Mouse (Mus musculus) CH12.LX (cell line): ENCODE results near the gene Prkcb. TPM values are rescaled to one million over a fixed set of nuclear protein-coding genes. Genes with fewer than 3 reads are reported as not detected.

Source experiments
- DNase-seq: peaks from one replicate; pipeline ENCODE4 v3.0.0-alpha.2; 2013; ENCODE audit errors: extremely low read depth
- H3K27ac ChIP-seq: 2 replicates; pipeline ENCODE4 v1.5.1; 2012; ENCODE audit warnings: low read depth, mild to moderate bottlenecking, control low read depth, moderate library complexity; ENCODE audit not compliant: insufficient read depth
- H3K27me3 ChIP-seq: replicated peaks from 2 replicates; pipeline ENCODE3; 2012; ENCODE audit warnings: inconsistent platforms
- H3K36me3 ChIP-seq, 2 experiments: replicated peaks in 1 of 2; 2 replicates each; pipeline versions ENCODE3 to v1.6.1; 2012; ENCODE audit warnings: inconsistent platforms in 1 of 2, low read length in 1 of 2, mild to moderate bottlenecking in 1 of 2, mixed read lengths in 1 of 2, moderate library complexity in 1 of 2; ENCODE audit not compliant: control insufficient read depth in 1 of 2, insufficient read depth in 1 of 2
- H3K4me1 ChIP-seq, 2 experiments: 2 replicates each; pipeline ENCODE4 v1.6.1; 2012; ENCODE audit warnings: inconsistent platforms in 1 of 2, moderate library complexity in 1 of 2; ENCODE audit not compliant: insufficient read depth in 2 of 2, control insufficient read depth in 1 of 2
- H3K4me2 ChIP-seq: 2 replicates; pipeline ENCODE4 v1.6.1; 2012; ENCODE audit warnings: low read depth, mild to moderate bottlenecking, control low read depth; ENCODE audit not compliant: poor library complexity, insufficient read depth, severe bottlenecking
- H3K4me3 ChIP-seq, 3 experiments: fragments of 150-350 bp in 1 of 3; sonication (generic) in 1 of 3; replicated peaks in 1 of 3; 2 replicates each; pipeline versions ENCODE3 to v1.5.1; 2011 to 2012; ENCODE audit warnings: low read depth in 2 of 3, low read length in 2 of 3, mild to moderate bottlenecking in 2 of 3, moderate library complexity in 2 of 3, control low read depth in 1 of 3, improper control_type of control experiment in 1 of 3, inconsistent platforms in 1 of 3, mixed read lengths in 1 of 3; ENCODE audit not compliant: poor library complexity in 1 of 3
- H3K79me2 ChIP-seq: replicated peaks from 2 replicates; pipeline ENCODE4 v1.6.1; 2012; ENCODE audit warnings: mild to moderate bottlenecking, moderate library complexity; ENCODE audit not compliant: control insufficient read depth, poor library complexity, insufficient read depth, severe bottlenecking; ENCODE audit errors: extremely low read depth
- H3K9ac ChIP-seq: 2 replicates; pipeline ENCODE4 v1.6.1; 2012; ENCODE audit warnings: low read depth, mild to moderate bottlenecking, control low read depth, moderate library complexity; ENCODE audit not compliant: insufficient read depth
- H3K9me3 ChIP-seq: replicated peaks from 2 replicates; pipeline ENCODE3; 2012; ENCODE audit warnings: low read length, inconsistent platforms, mixed read lengths
- CHD1 ChIP-seq: IDR thresholded peaks from 2 replicates; pipeline ENCODE4 v1.6.1; 2012; ENCODE audit warnings: low read depth, low read length, improper control_type of control experiment, inconsistent platforms
- CHD2 ChIP-seq: IDR thresholded peaks from 2 replicates; pipeline ENCODE4 v1.6.1; 2011; ENCODE audit warnings: low read length, improper control_type of control experiment
- CTCF ChIP-seq, 2 experiments: IDR thresholded peaks in 1 of 2; conservative IDR thresholded peaks in 1 of 2; 2 replicates each; pipeline ENCODE4 v1.5.1; 2011 to 2012; ENCODE audit warnings: low read depth in 2 of 2, low read length in 2 of 2, improper control_type of control experiment in 1 of 2, inconsistent platforms in 1 of 2, mild to moderate bottlenecking in 1 of 2, moderate library complexity in 1 of 2
- E2F4 ChIP-seq: IDR thresholded peaks from 2 replicates; pipeline ENCODE4 v1.6.1; 2011; ENCODE audit warnings: low read depth, low read length, improper control_type of control experiment; ENCODE audit not compliant: insufficient replicate concordance
- ETS1 ChIP-seq: conservative IDR thresholded peaks from 2 replicates; pipeline ENCODE4 v1.6.1; 2012; ENCODE audit warnings: low read depth, mild to moderate bottlenecking, inconsistent platforms, low read length, improper control_type of control experiment, moderate library complexity
- GABPA ChIP-seq: IDR thresholded peaks from 2 replicates; pipeline ENCODE4 v1.6.1; 2012; ENCODE audit warnings: low read depth, low read length, improper control_type of control experiment, inconsistent platforms; ENCODE audit not compliant: insufficient replicate concordance
- HCFC1 ChIP-seq: IDR thresholded peaks from 2 replicates; pipeline ENCODE4 v1.6.1; 2012; ENCODE audit warnings: low read depth, mild to moderate bottlenecking, inconsistent platforms, low read length, improper control_type of control experiment
- IRF4 ChIP-seq: IDR thresholded peaks from 2 replicates; pipeline ENCODE4 v1.6.1; 2014; ENCODE audit warnings: low read depth, mild to moderate bottlenecking, inconsistent platforms, low read length, improper control_type of control experiment
- JUND ChIP-seq: conservative IDR thresholded peaks from 2 replicates; pipeline ENCODE4 v1.6.1; 2011; ENCODE audit warnings: low read depth, low read length, improper control_type of control experiment
- KAT2A ChIP-seq: IDR thresholded peaks from 2 replicates; pipeline ENCODE4 v1.6.1; 2012; ENCODE audit warnings: low read length, improper control_type of control experiment, inconsistent platforms; ENCODE audit not compliant: insufficient replicate concordance
- MAZ ChIP-seq: IDR thresholded peaks from 2 replicates; pipeline ENCODE4 v1.6.1; 2012; ENCODE audit warnings: low read depth, mild to moderate bottlenecking, inconsistent platforms, low read length, improper control_type of control experiment, moderate library complexity
- MEF2A ChIP-seq: IDR thresholded peaks from 2 replicates; pipeline ENCODE4 v1.6.1; 2014; ENCODE audit warnings: low read depth, mild to moderate bottlenecking, inconsistent platforms, low read length, improper control_type of control experiment, borderline replicate concordance
- MXI1 ChIP-seq: IDR thresholded peaks from 2 replicates; pipeline ENCODE4 v1.6.1; 2011; ENCODE audit warnings: mild to moderate bottlenecking, low read depth, low read length, improper control_type of control experiment
- MYC ChIP-seq: IDR thresholded peaks from 2 replicates; pipeline ENCODE4 v1.6.1; 2011; ENCODE audit warnings: low read depth, mild to moderate bottlenecking, improper control_type of control experiment, low read length
- NELFE ChIP-seq: IDR thresholded peaks from 2 replicates; pipeline ENCODE4 v1.6.1; 2011; ENCODE audit warnings: low read depth, low read length, improper control_type of control experiment
- NRF1 ChIP-seq: IDR thresholded peaks from 2 replicates; pipeline ENCODE4 v1.6.1; 2014; ENCODE audit warnings: low read depth, mild to moderate bottlenecking, inconsistent platforms, low read length, improper control_type of control experiment, moderate library complexity
- POLR2A ChIP-seq: IDR thresholded peaks from 2 replicates; pipeline ENCODE4 v1.6.1; 2011; ENCODE audit warnings: low read depth, mild to moderate bottlenecking, improper control_type of control experiment, low read length
- RAD21 ChIP-seq: IDR thresholded peaks from 2 replicates; pipeline ENCODE4 v1.6.1; 2011; ENCODE audit warnings: low read depth, mild to moderate bottlenecking, low read length, improper control_type of control experiment, moderate library complexity
- RCOR1 ChIP-seq: conservative IDR thresholded peaks from 2 replicates; pipeline ENCODE4 v1.6.1; 2012; ENCODE audit warnings: low read depth, mild to moderate bottlenecking, inconsistent platforms, low read length, improper control_type of control experiment
- SIN3A ChIP-seq: IDR thresholded peaks from 2 replicates; pipeline ENCODE4 v1.6.1; 2012; ENCODE audit warnings: low read length, improper control_type of control experiment, inconsistent platforms
- TCF12 ChIP-seq: IDR thresholded peaks from 2 replicates; pipeline ENCODE4 v1.6.1; 2014; ENCODE audit warnings: low read depth, mild to moderate bottlenecking, inconsistent platforms, low read length, improper control_type of control experiment
- UBTF ChIP-seq: IDR thresholded peaks from 2 replicates; pipeline ENCODE4 v1.6.1; 2012; ENCODE audit warnings: low read depth, mild to moderate bottlenecking, inconsistent platforms, low read length, improper control_type of control experiment, moderate library complexity
- USF1 ChIP-seq: IDR thresholded peaks from 2 replicates; pipeline ENCODE4 v1.6.1; 2014; ENCODE audit warnings: low read depth, mild to moderate bottlenecking, inconsistent platforms, low read length, improper control_type of control experiment
- ZC3H11A ChIP-seq: IDR thresholded peaks from 2 replicates; pipeline ENCODE4 v1.6.1; 2012; ENCODE audit warnings: low read depth, mild to moderate bottlenecking, inconsistent platforms, low read length, improper control_type of control experiment
- ZMIZ1 ChIP-seq: IDR thresholded peaks from 2 replicates; pipeline ENCODE4 v1.6.1; 2012; ENCODE audit warnings: low read depth, mild to moderate bottlenecking, inconsistent platforms, low read length, improper control_type of control experiment
- dilution Hi-C: fragments of 300-500 bp; cut with MboI; formaldehyde crosslinking; loops from 2 replicates; pipeline ENCODE4 v1.14.3; 2020; ENCODE audit warnings: low sequenced_read_pairs; ENCODE audit not compliant: extremely low pct_unique_long_range_greater_than_20kb, extremely low pct_ligation_motif_present
- in situ Hi-C: fragments of 300-500 bp; cut with MboI; formaldehyde crosslinking; loops from 3 replicates; pipeline ENCODE4 v1.14.3; 2019; ENCODE audit warnings: low sequenced_read_pairs, low pct_ligation_motif_present, low pct_unique_long_range_greater_than_20kb, mixed read lengths
- polyA plus RNA-seq: library from polyadenylated mRNA; unstranded; fragments of >175 nt; gene quantifications from 2 replicates; pipeline ENCODE4 v1.2.1, GENCODE M21; 2012; ENCODE audit warnings: low read depth; ENCODE audit not compliant: insufficient read length
- total RNA-seq, 2 experiments: library from RNA; depleted of rRNA; stranded (reverse); fragments of 300-350 nt in 1 of 2; fragments of >200 nt in 1 of 2; gene quantifications; 2 replicates each; pipeline ENCODE4 v1.2.3; 2012 to 2014

The Prkcb gene
- total and polyA plus RNA-seq, 3 experiments, result 323 to 463 (median 337) TPM

DNA sequence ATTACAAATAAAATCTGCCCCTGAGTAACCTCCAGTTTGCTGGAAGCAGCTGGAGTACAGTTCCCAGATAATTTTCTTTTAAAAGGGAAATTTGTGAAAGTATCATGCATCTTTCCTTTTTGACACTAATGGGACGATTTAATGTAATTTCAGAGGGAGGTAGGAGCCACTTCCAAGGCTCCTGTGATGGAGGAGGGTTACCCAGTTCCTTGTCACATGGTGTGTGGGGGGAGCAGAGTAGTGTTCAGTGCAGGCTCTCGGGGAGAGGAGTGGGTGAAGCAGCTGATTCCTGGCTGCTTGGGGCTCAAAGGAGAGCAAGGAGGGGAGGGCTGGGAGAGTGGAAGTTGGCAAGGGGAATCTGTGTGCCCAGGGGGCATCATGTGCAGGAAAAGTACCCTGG, 68.4 kb downstream of the Prkcb start:
- Histone ChIP-seq H3K36me3 (peaks cover 33 to 70% of the 10 kb centered on the region in 2 experiments), H3K27me3 (no peaks in the 10 kb centered on the region), H3K4me2 (no peak overlapping the region), H3K9ac (no peak overlapping the region), H3K27ac (no peak overlapping the region), H3K9me3 (peaks cover 11% of the 10 kb centered on the region), H3K4me1 (peaks cover 18 to 72% of the 10 kb centered on the region in 2 experiments), H3K79me2 (peaks cover 81% of the 10 kb centered on the region), H3K4me3 (no peak overlapping the region)
- in situ Hi-C loops (no loop called here), dilution Hi-C loops (no loop called here)
- DNase-seq, result no peak
- TF ChIP-seq MEF2A (no peak), CHD1 (no peak), NELFE (no peak), CTCF (conservative IDR thresholded peaks at IDR 0.05 in 1 of 2, IDR thresholded peaks at IDR 0.05 in 1 of 2; ENCODE audit: low read depth in 2 of 2, low read length in 2 of 2) (no peak), UBTF (no peak), RCOR1 (no peak), GABPA (no peak), ZC3H11A (no peak), USF1 (no peak), ETS1 (no peak), ZMIZ1 (no peak)

DNA sequence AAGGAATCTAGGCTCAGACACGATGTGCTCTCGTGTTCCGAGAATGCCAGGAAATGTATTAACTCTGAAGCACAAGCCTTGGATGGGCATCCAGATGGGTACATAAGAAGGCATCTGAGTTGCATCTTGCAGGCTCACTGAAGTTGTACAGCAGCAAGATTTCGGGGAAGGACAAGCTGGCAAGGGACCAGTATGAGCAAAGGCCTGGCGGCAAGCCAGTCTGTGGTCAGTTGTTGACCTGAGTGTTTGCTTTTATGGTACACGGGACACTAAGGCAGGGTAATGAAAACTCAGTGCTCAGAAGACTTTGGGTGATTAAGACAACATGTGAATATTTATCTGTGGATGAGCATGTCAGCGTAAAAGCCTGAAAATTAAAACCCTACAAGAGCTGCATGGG, 69.3 kb downstream of the Prkcb start:
- Histone ChIP-seq H3K27ac (no peak overlapping the region), H3K9me3 (peaks cover 11% of the 10 kb centered on the region), H3K4me1 (peaks cover 11 to 72% of the 10 kb centered on the region in 2 experiments), H3K9ac (no peak overlapping the region), H3K4me3 (no peak overlapping the region), H3K27me3 (no peaks in the 10 kb centered on the region), H3K36me3 (peaks cover 33 to 77% of the 10 kb centered on the region in 2 experiments), H3K4me2 (no peak overlapping the region), H3K79me2 (peaks cover 79% of the 10 kb centered on the region)
- in situ Hi-C loops, result no loop called here
- TF ChIP-seq CHD2, result no peak
- no peak for TF ChIP-seq GABPA
- no peak for TF ChIP-seq MEF2A
- no peak for TF ChIP-seq POLR2A
- TF ChIP-seq RAD21, result no peak
- TF ChIP-seq KAT2A, result no peak
- no peak for TF ChIP-seq NELFE
- TF ChIP-seq MAZ, result no peak
- TF ChIP-seq IRF4, result no peak
- no peak for TF ChIP-seq UBTF
- no peak for TF ChIP-seq HCFC1
- TF ChIP-seq ETS1, result no peak
- TF ChIP-seq MYC, result no peak
- TF ChIP-seq MXI1, result no peak
- TF ChIP-seq NRF1, result no peak
- no peak for TF ChIP-seq E2F4
- no peak for TF ChIP-seq TCF12
- TF ChIP-seq JUND, result no peak
- no peak for TF ChIP-seq SIN3A
- DNase-seq, result no peak
- dilution Hi-C loops, result no loop called here
